Mouse (Mus musculus): ENCODE results near the gene Spns3.

The Spns3 gene

DNA sequence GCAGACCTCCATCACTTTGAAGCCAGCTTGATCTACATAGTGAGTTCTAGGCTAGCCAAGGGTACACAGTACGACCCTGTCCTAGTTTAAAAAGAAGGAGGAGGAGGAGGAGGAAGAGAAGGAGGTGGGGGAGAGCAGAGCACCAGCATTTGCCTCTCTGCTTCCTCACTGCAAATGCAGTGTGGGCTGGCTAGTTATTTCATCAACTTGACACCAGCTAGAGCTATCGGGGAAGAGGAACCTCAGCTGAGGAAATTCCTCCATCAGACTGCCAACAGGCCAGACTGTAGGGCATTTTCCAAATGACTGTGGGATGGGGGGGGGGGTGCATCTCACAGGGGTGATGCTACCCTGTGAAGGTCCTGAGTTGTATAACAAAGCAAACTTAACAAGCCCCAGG, 31.9 kb downstream of the Spns3 start:
- no peak for DNase-seq (ENCODE audit: low spot score in 2 of 2)

- no peak for DNase-seq (ENCODE audit: low spot score in 2 of 2)
Observed at GRCm38 (mm10) chr11:72514967-72515366, 35.3 kb downstream of the Spns3 start.

DNA sequence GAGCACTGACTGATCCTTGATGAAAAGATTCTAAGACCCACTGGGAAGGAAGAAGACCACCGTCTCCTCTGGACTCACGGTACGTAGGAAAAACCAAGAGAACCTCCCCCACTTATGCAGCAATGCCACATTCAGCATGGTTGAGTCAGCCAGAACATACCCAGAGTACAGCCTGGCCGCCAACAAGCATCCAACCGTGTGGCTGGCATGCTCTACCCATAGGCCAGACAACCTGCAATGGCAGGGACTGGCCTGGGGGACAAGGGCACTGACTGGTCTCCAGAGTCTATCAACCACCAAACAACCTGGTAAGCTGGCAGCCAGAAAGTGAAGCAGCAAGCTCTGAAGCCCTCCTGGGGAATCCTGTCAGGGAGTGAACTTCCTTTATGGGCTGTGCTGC, 41.7 kb downstream of the Spns3 start:
- DNase-seq (ENCODE audit: low spot score in 2 of 2) = no peak

- DNase-seq (ENCODE audit: low spot score in 2 of 2) = no peak
Observed at GRCm38 (mm10) chr11:72507651-72508050, 42.7 kb downstream of the Spns3 start.

DNA sequence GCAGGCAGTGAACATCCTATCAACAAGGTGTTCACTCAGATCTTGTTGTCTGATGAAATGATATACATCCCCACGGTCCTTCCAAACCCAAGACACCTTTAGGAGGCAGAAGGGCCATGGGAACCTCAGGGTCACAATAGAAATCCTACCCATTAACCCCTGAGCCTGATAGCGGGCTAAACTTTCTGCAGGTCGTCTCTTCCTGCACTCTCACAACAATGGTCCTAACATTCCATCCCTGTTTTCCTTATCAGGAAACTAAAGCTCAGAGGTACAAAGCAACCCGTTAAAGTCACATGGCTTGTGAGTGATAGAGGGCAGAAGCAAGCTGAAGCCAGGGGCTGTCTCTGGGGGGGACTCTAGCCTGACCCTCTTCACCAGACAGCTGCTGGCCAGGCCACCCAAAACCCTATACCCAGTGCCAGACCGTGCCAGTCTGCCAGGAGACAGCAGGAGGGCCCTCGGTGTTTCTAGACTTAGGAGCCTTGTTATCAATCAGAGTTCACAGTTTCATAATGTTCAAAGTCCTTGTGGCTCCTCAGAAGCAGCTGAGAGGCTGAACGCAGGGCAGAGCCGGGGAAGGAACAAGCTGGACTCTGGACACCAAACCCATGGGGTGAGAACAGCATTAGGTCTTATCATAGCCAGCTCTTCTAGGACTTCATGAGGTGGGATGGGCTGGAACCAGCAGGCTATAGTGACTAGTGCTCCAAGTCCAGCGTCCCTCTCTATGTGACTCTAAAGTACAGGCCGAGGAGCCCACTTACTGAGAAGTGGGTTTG, 46.1 kb downstream of the Spns3 start:
- DNase-seq (ENCODE audit: low spot score in 2 of 2) = no peak

DNA sequence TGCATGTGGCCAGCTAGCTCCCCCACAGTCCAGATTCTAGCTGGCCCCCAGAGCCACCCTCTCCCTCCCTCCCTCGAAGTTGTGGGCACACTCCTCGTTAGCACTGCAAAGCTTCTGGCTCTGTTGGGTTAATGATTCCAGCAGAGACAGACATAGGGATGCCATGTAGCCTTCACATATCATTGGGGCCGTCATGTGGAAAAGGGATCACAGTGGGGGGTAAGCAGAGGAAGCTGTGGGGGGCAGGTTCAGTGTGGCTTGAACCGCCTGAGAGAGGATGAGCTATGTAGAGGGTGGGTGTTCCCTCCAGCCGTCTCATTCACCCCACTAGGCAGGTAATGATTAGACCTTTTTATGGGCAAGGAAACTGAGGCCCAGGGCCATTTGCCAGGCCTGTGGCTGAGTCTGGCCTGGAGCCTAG, 46.8 kb downstream of the Spns3 start:
- no peak for DNase-seq (ENCODE audit: low spot score in 2 of 2)

DNA sequence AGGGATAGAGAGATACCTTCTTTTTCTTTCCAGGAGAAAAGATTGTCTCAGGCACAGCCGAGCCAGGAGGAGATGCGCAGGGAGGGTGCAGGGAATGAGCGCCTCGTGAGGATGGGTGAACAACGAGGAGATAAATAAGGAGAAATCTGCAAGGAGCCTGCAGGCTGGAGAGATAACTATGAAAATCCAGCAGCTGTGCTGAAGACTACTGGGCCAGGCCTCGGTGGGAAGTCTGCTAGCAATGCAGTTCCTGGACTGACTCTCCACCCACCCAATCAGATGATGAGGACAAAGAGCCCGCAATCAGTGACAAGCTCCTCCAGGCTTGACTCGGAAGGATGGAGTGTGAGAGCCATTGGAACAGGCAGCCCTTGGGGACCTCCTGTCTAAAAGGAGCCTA, 48.1 kb downstream of the Spns3 start:
- DNase-seq (ENCODE audit: low spot score in 2 of 2) = peak; percentile 33 to 50

DNA sequence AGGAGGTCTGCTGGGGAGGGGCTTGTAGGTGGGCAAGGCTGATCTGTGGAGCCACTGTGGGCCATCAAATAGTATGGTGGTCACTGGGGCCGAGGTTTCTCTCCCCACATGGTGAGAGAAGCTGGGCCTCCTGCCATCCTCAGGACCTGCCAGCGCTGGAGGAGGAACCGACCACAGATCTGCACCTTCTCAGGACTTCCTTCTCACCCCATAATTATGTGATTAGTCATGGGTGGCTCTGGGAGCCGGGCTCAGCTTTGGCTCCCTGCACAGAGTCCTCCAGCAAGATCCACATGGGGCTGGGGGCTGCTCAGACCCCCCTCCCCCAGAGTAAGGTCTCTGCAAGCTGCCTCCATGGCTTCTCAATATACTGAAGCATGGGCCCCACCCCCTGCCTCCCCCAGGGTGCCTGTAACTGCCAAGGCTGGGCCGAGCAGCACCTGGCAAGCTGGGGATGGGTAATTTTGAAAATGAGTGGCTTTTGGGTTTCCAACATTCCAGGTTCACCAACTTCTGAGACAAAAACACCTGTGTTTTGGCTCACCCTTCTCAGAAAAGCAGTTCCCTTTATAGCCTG, 48.8 kb downstream of the Spns3 start:
- DNase-seq (ENCODE audit: low spot score in 2 of 2) = no peak

GRCm38 (mm10) chr11:72500139-72500538, 50.2 kb downstream of the Spns3 start:
- DNase-seq (ENCODE audit: low spot score in 2 of 2) = no peak

GRCm38 (mm10) chr11:72497367-72497766, 52.9 kb downstream of the Spns3 start:
- DNase-seq (ENCODE audit: low spot score in 2 of 2) = no peak

- DNase-seq (ENCODE audit: low spot score in 2 of 2) = no peak
Observed at GRCm38 (mm10) chr11:72496775-72497174, 53.5 kb downstream of the Spns3 start.

DNA sequence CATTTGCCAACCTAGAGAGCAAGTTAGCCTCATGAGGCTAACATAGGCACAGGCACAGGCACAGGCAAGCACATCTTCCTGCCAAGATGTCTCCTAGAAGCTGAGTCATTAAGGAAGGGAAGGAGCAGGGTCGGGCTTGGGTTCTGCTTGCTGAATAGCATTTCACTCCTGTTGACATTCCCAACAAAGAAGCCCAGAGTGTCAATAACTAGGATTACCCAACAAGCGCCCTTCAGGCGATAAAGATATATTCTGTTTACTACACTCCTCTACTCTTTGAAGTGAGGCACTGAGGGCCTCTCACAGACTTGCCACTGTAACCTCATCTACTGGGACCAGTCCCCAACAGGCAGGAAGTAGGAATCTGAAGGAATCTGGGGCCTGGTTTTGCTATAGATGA, 54.2 kb downstream of the Spns3 start:
- no peak for DNase-seq (ENCODE audit: low spot score in 2 of 2)

DNA sequence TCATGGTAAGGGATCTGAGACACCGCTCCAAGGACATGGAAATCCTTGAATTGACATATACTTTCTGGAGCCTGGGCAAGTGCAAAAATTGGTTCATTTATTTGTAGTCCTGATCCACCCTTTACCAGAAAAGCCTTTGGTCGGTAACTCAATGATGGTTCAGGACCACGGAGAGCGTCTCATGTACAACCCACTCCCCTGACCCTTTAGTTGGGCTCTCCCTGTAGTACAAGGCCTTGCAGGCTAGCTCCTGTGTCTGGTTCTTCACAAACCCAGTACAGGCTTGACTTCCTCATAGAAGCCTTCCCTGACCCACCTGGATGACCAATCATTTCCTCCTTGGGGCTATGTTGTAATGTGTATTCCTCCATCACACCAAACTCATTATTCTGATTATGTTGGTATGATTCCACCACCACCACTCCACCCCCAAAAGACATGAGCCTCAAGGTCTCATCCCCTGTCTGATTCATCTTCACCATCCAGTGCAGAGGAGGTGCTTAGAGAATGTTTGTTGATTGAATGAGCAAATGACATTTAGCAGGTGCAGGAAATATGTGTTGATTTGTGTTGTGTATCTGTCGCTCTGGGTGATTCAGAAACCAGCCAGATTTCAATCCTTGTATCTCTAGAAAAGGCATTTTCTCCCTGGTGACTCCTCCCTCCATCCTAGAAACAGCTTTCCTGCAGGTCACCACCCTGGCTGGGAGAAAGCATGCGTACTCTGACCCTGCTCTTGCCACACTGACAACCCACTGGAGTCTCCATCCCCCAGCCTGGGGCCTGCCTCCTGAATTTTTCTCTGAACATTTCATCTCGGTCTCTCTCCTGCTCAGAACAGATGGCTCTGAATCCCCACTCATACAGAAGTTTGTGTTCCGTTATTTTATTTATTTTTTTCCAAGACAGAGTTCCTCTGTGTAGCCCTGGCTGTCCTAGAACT, 56.0 kb downstream of the Spns3 start:
- no peak for DNase-seq (ENCODE audit: low spot score in 2 of 2)

GRCm38 (mm10) chr11:72491130-72491960, 59.0 kb downstream of the Spns3 start:
- peak; percentile 68 to 78 for DNase-seq (ENCODE audit: low spot score in 2 of 2)

- peak; percentile 91 to 93 for DNase-seq (ENCODE audit: low spot score in 2 of 2)
Observed at GRCm38 (mm10) chr11:72489881-72490301, 60.4 kb downstream of the Spns3 start, which contains the start of gene Spns2. Gene Spns2, minus strand, starts transcription at chr11:72489904.

GRCm38 (mm10) chr11:72489397-72489796, 60.9 kb downstream of the Spns3 start:
- no peak for DNase-seq (ENCODE audit: low spot score in 2 of 2)

GRCm38 (mm10) chr11:72488753-72489271, 61.5 kb downstream of the Spns3 start:
- peak; percentile 72 to 80 for DNase-seq (ENCODE audit: low spot score in 2 of 2)

DNA sequence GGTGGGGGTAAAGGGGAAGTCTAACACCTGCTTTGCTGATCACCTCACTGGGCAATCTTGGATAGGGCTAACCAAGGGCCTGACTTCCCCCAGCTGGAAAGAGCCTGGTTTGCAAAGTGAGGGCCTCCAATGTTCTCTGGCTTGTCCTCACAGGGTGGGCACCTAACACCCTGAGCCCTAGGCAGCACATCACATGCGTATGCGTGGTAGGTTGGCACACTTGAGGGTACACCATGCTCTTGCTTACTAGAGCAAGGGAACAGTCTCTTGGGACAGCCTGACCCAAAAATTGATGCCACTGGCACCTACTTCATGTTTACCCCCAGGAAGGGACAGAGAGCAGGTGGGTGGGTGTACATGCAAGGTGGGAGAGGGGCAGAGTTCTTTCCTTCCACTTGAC, 62.6 kb downstream of the Spns3 start:
- no peak for DNase-seq (ENCODE audit: low spot score in 2 of 2)

DNA sequence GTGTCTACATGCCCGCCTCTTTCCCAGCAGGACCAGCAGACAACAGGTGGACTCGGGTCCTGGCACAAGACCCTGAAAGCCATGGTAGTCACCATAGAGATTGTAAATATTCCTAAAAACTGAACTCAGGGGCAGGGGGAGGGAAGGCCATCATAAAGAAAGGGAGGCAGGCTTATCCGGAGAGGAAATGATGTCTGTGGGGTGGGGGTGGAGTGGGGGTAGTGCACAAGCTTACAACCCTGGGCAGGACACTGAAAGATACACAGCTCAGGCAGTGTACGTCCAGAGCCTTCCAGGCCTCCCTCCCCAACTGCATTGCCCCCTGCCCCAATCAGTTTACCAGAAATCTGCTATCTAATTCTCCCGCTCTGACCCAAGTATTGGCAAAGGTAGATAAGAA, 63.1 kb downstream of the Spns3 start:
- DNase-seq (ENCODE audit: low spot score in 2 of 2) = no peak

GRCm38 (mm10) chr11:72485960-72486359, 64.3 kb downstream of the Spns3 start:
- DNase-seq (ENCODE audit: low spot score in 2 of 2) = no peak

DNA sequence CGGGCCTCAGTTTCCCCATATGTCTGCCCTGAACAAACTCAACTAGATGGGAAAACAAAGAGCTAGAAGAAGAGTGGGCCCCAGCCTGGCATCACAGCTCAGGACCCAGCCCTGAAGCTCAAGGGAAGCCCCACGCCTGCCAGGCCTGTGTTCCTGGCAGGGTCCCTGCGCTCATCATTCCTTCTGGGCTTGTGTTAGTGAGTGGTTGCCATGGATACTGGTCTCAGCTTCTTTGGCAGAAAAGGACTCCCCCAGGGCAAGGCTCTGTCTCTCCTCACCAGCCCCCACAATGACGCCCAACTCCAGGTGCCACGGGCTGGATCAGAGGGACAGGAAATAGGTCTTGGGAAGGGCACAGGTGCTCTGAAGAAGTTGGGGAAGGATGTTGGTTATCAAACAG, 65.1 kb downstream of the Spns3 start:
- peak; percentile 39 to 43 for DNase-seq (ENCODE audit: low spot score in 2 of 2)
